Mouse (Mus musculus) gastrocnemius, postnatal 10 days (tissue): ENCODE results near the gene Mfsd9. TPM values are rescaled to one million over a fixed set of nuclear protein-coding genes. Genes with fewer than 3 reads are reported as not detected.

Experiments used
- DNase-seq: peaks from one replicate; pipeline ENCODE4 v3.0.0; 2021; ENCODE audit warnings: mixed read lengths
- long read RNA-seq, 2 experiments: library from polyadenylated mRNA; stranded (forward); transcript quantifications; one replicate each; pipeline ENCODE4 v2.0.0; 2021
- total RNA-seq, 2 experiments: library from RNA; stranded (reverse); gene quantifications; 2 replicates each; pipeline ENCODE4 v1.2.3; 2021

The Mfsd9 gene
- total RNA-seq: 1 to 10 TPM in 1 of 2 experiments, under 1 TPM in 1; 0.85 to 1.0 TPM
- long read RNA-seq, experiment 1, partial matches to known transcripts: 0 of 1 reads
- long read RNA-seq, experiment 1, other reads (novel, unspliced or antisense): 0 of 1 reads
- long read RNA-seq, experiment 2, partial matches to known transcripts: 0 of 1 reads
- long read RNA-seq, experiment 2, other reads (novel, unspliced or antisense): 0 of 1 reads

- DNase-seq: peak; percentile 95
Observed at GRCm38 (mm10) chr1:40790324-40791141, at the start of gene Mfsd9. TSS of gene Mfsd9 (minus strand) at chr1:40790687.

- no peak for DNase-seq
Observed at GRCm38 (mm10) chr1:40835468-40835867, 45.0 kb upstream of the Mfsd9 start.

- DNase-seq: no peak
Observed at GRCm38 (mm10) chr1:40830712-40831507, 40.4 kb upstream of the Mfsd9 start.

GRCm38 (mm10) chr1:40829213-40829914, 38.9 kb upstream of the Mfsd9 start:
- no peak for DNase-seq

- no peak for DNase-seq
Observed at GRCm38 (mm10) chr1:40825826-40826225, 35.3 kb upstream of the Mfsd9 start.

- DNase-seq: no peak
Observed at GRCm38 (mm10) chr1:40824936-40825335, 34.4 kb upstream of the Mfsd9 start.

GRCm38 (mm10) chr1:40824517-40824916, 34.0 kb upstream of the Mfsd9 start:
- no peak for DNase-seq

- DNase-seq: peak; percentile 15
Observed at GRCm38 (mm10) chr1:40815071-40815845, 24.8 kb upstream of the Mfsd9 start.

GRCm38 (mm10) chr1:40808643-40809042, 18.2 kb upstream of the Mfsd9 start:
- DNase-seq: no peak

- DNase-seq: no peak
Observed at GRCm38 (mm10) chr1:40805891-40806290, 15.4 kb upstream of the Mfsd9 start.

GRCm38 (mm10) chr1:40805351-40805750, 14.9 kb upstream of the Mfsd9 start, which contains the start of gene Tmem182:
TSS of gene Tmem182 (plus strand) at chr1:40805601.
- peak; percentile 77 for DNase-seq

GRCm38 (mm10) chr1:40804118-40804517, 13.6 kb upstream of the Mfsd9 start:
- no peak for DNase-seq

GRCm38 (mm10) chr1:40802759-40803158, 12.3 kb upstream of the Mfsd9 start:
- peak; percentile 51 for DNase-seq

- no peak for DNase-seq
Observed at GRCm38 (mm10) chr1:40800908-40801307, 10.4 kb upstream of the Mfsd9 start.

- DNase-seq: no peak
Observed at GRCm38 (mm10) chr1:40799121-40799520, 8.6 kb upstream of the Mfsd9 start.

- peak; percentile 66 for DNase-seq
Observed at GRCm38 (mm10) chr1:40797348-40797747, 6.9 kb upstream of the Mfsd9 start.

GRCm38 (mm10) chr1:40795508-40795907, 5.0 kb upstream of the Mfsd9 start:
- DNase-seq: no peak

- no peak for DNase-seq
Observed at GRCm38 (mm10) chr1:40789666-40790233, 737 bp downstream of the Mfsd9 start.

GRCm38 (mm10) chr1:40788956-40789355, 1.5 kb downstream of the Mfsd9 start:
- no peak for DNase-seq

- DNase-seq: no peak
Observed at GRCm38 (mm10) chr1:40785876-40786445, 4.5 kb downstream of the Mfsd9 start.

GRCm38 (mm10) chr1:40784306-40784705, 6.2 kb downstream of the Mfsd9 start:
- no peak for DNase-seq
